Mouse (Mus musculus): ENCODE data around the gene 1520401A03Rik.

DNA sequence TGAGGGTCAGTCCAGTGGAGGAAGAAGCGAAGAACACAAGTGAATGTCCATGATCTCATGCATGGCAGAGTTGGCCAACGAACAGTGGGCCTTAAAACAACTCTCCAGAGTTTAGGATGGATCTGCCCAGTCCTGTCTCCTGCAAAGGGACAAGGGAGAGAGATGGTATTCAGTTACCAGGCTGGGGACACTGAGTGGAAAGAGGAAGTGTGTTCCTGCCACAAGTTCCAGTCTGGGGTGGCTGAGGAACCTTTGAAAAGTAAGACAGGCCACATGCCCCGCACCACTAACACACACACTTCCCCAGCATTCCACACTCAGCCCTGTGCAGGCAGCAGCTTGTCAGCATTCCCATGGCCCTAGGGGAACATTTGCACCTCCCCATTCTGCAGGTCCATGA lies 24.2 kb upstream of the 1520401A03Rik start:
- no peak for TF ChIP-seq CTCF (IDR thresholded peaks at IDR 0.05; ENCODE audit: borderline replicate concordance, control insufficient read depth, extremely low read depth, insufficient read depth, low read length, poor library complexity)
- no peak for TF ChIP-seq POLR2A (IDR thresholded peaks at IDR 0.05; ENCODE audit: control insufficient read depth, extremely low read depth, insufficient read depth, low read length, poor library complexity)
